Comparison of ENCODE assay signal across 8 mouse cellular contexts in genomic region chr5:110779276-110779997, GRCm38 (mm10). TPM values are rescaled to one million over a fixed set of nuclear protein-coding genes. Genes with fewer than 3 reads are reported as not detected.
DNase-seq lines count a peak whose midpoint lies in the region; ATAC-seq lines count a peak whose summit lies in the region.

No protein-coding gene starts in this region.

- no peak for ATAC-seq in heart, embryonic 15.5 days (replicated peaks; ENCODE audit: insufficient number of reproducible peaks, insufficient read depth, low FRiP score, low read depth)
- ATAC-seq in hindbrain, embryonic 11.5 days (ENCODE audit: low FRiP score), result no peak

- no peaks in the 10 kb centered on the region for H3K9me3 ChIP-seq in heart, embryonic 15.5 days (replicated peaks)
- H3K9me3 ChIP-seq in hindbrain, embryonic 11.5 days (ENCODE audit: control insufficient read depth, low read length), result no peaks in the 10 kb centered on the region
- H3K9me3 ChIP-seq in midbrain, embryonic 10.5 days (replicated peaks), result no peaks in the 10 kb centered on the region

- H3K36me3 ChIP-seq in heart, embryonic 15.5 days, result peaks cover 24% of the 10 kb centered on the region
- H3K36me3 ChIP-seq in hindbrain, embryonic 11.5 days (ENCODE audit: control insufficient read depth, insufficient read depth, low read length), result peaks cover 4% of the 10 kb centered on the region
- peaks cover 45% of the 10 kb centered on the region for H3K36me3 ChIP-seq in midbrain, embryonic 10.5 days

- peak overlapping the region; percentile 81 for H3K9ac ChIP-seq in heart, embryonic 15.5 days
- H3K9ac ChIP-seq in hindbrain, embryonic 11.5 days (ENCODE audit: low read depth, low read length), result peak overlapping the region; percentile 73

- H3K4me3 ChIP-seq in heart, embryonic 15.5 days, result peak overlapping the region; percentile 86
- H3K4me3 ChIP-seq in hindbrain, embryonic 11.5 days (ENCODE audit: low read depth, low read length), result peak overlapping the region; percentile 81
- peak overlapping the region; percentile 80 for H3K4me3 ChIP-seq in midbrain, embryonic 10.5 days

- intact Hi-C loops in heart, postnatal 14 days (cut with DNase I), result no loop called here

- no peaks in the 10 kb centered on the region for H3K27me3 ChIP-seq in heart, embryonic 15.5 days
- H3K27me3 ChIP-seq in hindbrain, embryonic 11.5 days (ENCODE audit: control insufficient read depth, insufficient read depth, low read length), result no peaks in the 10 kb centered on the region
- H3K27me3 ChIP-seq in midbrain, embryonic 10.5 days (ENCODE audit: low read depth, poor library complexity, severe bottlenecking), result no peaks in the 10 kb centered on the region

- DNase-seq in heart, postnatal 14 days, result no peak
- peak; percentile 27 to 49 for DNase-seq in cerebellum, postnatal 25 days
- peak; percentile 6 for DNase-seq in hindbrain, embryonic 11.5 days (ENCODE audit: low spot score)
- no peak for DNase-seq in midbrain, embryonic 10.5 days (ENCODE audit: low spot score)
- DNase-seq in frontal cortex, postnatal 25 days (ENCODE audit: low spot score in 2 of 2), result no peak
- no peak for DNase-seq in MN1 (ENCODE audit: low spot score)
- DNase-seq in urinary bladder, postnatal 4 days (ENCODE audit: low spot score in 2 of 2), result no peak

- peak overlapping the region; percentile 94 for H3K4me2 ChIP-seq in heart, embryonic 15.5 days
- H3K4me2 ChIP-seq in hindbrain, embryonic 11.5 days (replicated peaks; ENCODE audit: low read depth, low read length), result peak overlapping the region; percentile 93

- no peak overlapping the region for H3K27ac ChIP-seq in heart, embryonic 15.5 days
- H3K27ac ChIP-seq in hindbrain, embryonic 11.5 days (ENCODE audit: low read depth, low read length), result no peak overlapping the region
- H3K27ac ChIP-seq in midbrain, embryonic 10.5 days (replicated peaks), result no peak overlapping the region; the same call in 1 of the 2 replicates

- peaks cover 18% of the 10 kb centered on the region for H3K4me1 ChIP-seq in heart, embryonic 15.5 days (replicated peaks)
- H3K4me1 ChIP-seq in hindbrain, embryonic 11.5 days (replicated peaks; ENCODE audit: control insufficient read depth, insufficient read depth, low read length), result no peaks in the 10 kb centered on the region
- peaks cover 31% of the 10 kb centered on the region for H3K4me1 ChIP-seq in midbrain, embryonic 10.5 days

- 19% methylated on average over 15 of the region's 15 CpGs for WGBS in heart, embryonic 15.5 days
- WGBS in hindbrain, embryonic 11.5 days, result 25% methylated on average over 15 of the region's 15 CpGs
- 27% methylated on average over 15 of the region's 15 CpGs for WGBS in midbrain, embryonic 10.5 days

RNA-seq across cellular contexts. Expression of gene Pus1, which starts 1.0 kb away (rescaled TPM):
- polyA plus RNA-seq in heart, embryonic 15.5 days (2015; fragmentation: Nextera tagmentation; extraction: Ambion mirVana), result 27.2 and 34.2 TPM in 2 replicates
- total RNA-seq in heart, postnatal 14 days (2021), result 10 to 100 TPM; 15.3 to 15.4 TPM
- 15.5 and 17.3 TPM in 2 replicates for polyA plus RNA-seq in hindbrain, embryonic 11.5 days (2014; fragmentation: Nextera tagmentation; extraction: Ambion mirVana)
- polyA plus RNA-seq in midbrain, embryonic 10.5 days (2016; fragmentation: Nextera tagmentation; extraction: Ambion mirVana), result 35.6 and 41.3 TPM in 2 replicates

RNA-seq across cellular contexts. Expression of gene Ep400, which starts 8.9 kb away (rescaled TPM):
- polyA plus RNA-seq in heart, embryonic 15.5 days (2015; fragmentation: Nextera tagmentation; extraction: Ambion mirVana), result 22.9 and 35.7 TPM in 2 replicates
- 10 to 100 TPM; 46.6 TPM for total RNA-seq in heart, postnatal 14 days (2021)
- polyA plus RNA-seq in hindbrain, embryonic 11.5 days (2014; fragmentation: Nextera tagmentation; extraction: Ambion mirVana), result 42.1 and 49.7 TPM in 2 replicates
- 57.5 and 65.6 TPM in 2 replicates for polyA plus RNA-seq in midbrain, embryonic 10.5 days (2016; fragmentation: Nextera tagmentation; extraction: Ambion mirVana)

RNA-seq across cellular contexts. Expression of gene Ulk1, which starts 30.5 kb away (rescaled TPM):
- 9.2 and 15.9 TPM in 2 replicates for polyA plus RNA-seq in heart, embryonic 15.5 days (2015; fragmentation: Nextera tagmentation; extraction: Ambion mirVana)
- 10 to 100 TPM; 76.1 to 76.9 TPM for total RNA-seq in heart, postnatal 14 days (2021)
- polyA plus RNA-seq in hindbrain, embryonic 11.5 days (2014; fragmentation: Nextera tagmentation; extraction: Ambion mirVana), result 31.7 and 36.1 TPM in 2 replicates
- polyA plus RNA-seq in midbrain, embryonic 10.5 days (2016; fragmentation: Nextera tagmentation; extraction: Ambion mirVana), result 18.4 and 23.6 TPM in 2 replicates

Comparison
In these comparisons a context has a peak if more than half of its experiments do, and no peak if none do; other contexts are left out.
1. DNase-seq: peak in cerebellum, postnatal 25 days (2 of 2) and hindbrain, embryonic 11.5 days (single experiment); none in heart, postnatal 14 days (0 of 2), midbrain, embryonic 10.5 days (single experiment), frontal cortex, postnatal 25 days (0 of 2), MN1 (single experiment) and urinary bladder, postnatal 4 days (0 of 2).
2. Peak in every context shown above with its lines, with median percentiles within 50 percentile points of each other: H3K4me3 ChIP-seq.